Mouse (Mus musculus): ENCODE measurements around the gene Aldh9a1.
"Not testable (repeated sequence)": the region's sequence is repeated elsewhere in the genome, so short reads cannot be mapped to it uniquely, and the experiment has no call there.

Aldh9a1 gene

GRCm38 (mm10) chr1:167349815-167350596, at the start of gene Aldh9a1:
TSS of gene Aldh9a1 (plus strand) at chr1:167349991.
- peak; percentile 79 to 85 for DNase-seq (ENCODE audit: low spot score in 2 of 2)

- DNase-seq (ENCODE audit: low spot score in 2 of 2), result no peak
These were observed 49.7 kb upstream of the Aldh9a1 start for GRCm38 (mm10) chr1:167300122-167300521.

GRCm38 (mm10) chr1:167305501-167306137, 44.2 kb upstream of the Aldh9a1 start:
- DNase-seq (ENCODE audit: low spot score in 2 of 2), result no peak

GRCm38 (mm10) chr1:167306451-167307240, 43.1 kb upstream of the Aldh9a1 start:
- peak; percentile 41 to 52 for DNase-seq (ENCODE audit: low spot score in 2 of 2)

GRCm38 (mm10) chr1:167307674-167308073, 42.1 kb upstream of the Aldh9a1 start:
- DNase-seq (ENCODE audit: low spot score in 2 of 2), result no peak

GRCm38 (mm10) chr1:167308261-167309054, 41.3 kb upstream of the Aldh9a1 start, which contains the start of gene Tmco1:
TSS of gene Tmco1 (plus strand) at chr1:167308378.
- peak; percentile 97 to 99 for DNase-seq (ENCODE audit: low spot score in 2 of 2)

- no peak for DNase-seq (ENCODE audit: low spot score in 2 of 2)
These were observed 37.4 kb upstream of the Aldh9a1 start for GRCm38 (mm10) chr1:167312367-167312766.

- DNase-seq (ENCODE audit: low spot score in 2 of 2), result no peak
These were observed 36.6 kb upstream of the Aldh9a1 start for GRCm38 (mm10) chr1:167313220-167313619.

- no peak for DNase-seq (ENCODE audit: low spot score in 2 of 2)
These were observed 28.1 kb upstream of the Aldh9a1 start for GRCm38 (mm10) chr1:167321691-167322090.

- no peak for DNase-seq (ENCODE audit: low spot score in 2 of 2)
These were observed 21.0 kb upstream of the Aldh9a1 start for GRCm38 (mm10) chr1:167328776-167329175.

- no peak for DNase-seq (ENCODE audit: low spot score in 2 of 2)
These were observed 18.7 kb upstream of the Aldh9a1 start for GRCm38 (mm10) chr1:167331106-167331505.

- DNase-seq (ENCODE audit: low spot score in 2 of 2), result no peak
These were observed 13.4 kb upstream of the Aldh9a1 start for GRCm38 (mm10) chr1:167336398-167336797.

GRCm38 (mm10) chr1:167337463-167338095, 12.2 kb upstream of the Aldh9a1 start:
- DNase-seq (ENCODE audit: low spot score in 2 of 2), result peak; percentile 96

GRCm38 (mm10) chr1:167339177-167339781, 10.5 kb upstream of the Aldh9a1 start:
- DNase-seq (ENCODE audit: low spot score in 2 of 2), result no peak

- no peak for DNase-seq (ENCODE audit: low spot score in 2 of 2)
These were observed 9.5 kb upstream of the Aldh9a1 start for GRCm38 (mm10) chr1:167340111-167340787.

GRCm38 (mm10) chr1:167340910-167341528, 8.8 kb upstream of the Aldh9a1 start:
- no peak for DNase-seq (ENCODE audit: low spot score in 2 of 2)

- DNase-seq (ENCODE audit: low spot score in 2 of 2), result no peak
These were observed 7.0 kb upstream of the Aldh9a1 start for GRCm38 (mm10) chr1:167342831-167343230.

GRCm38 (mm10) chr1:167345994-167346520, 3.7 kb upstream of the Aldh9a1 start:
- DNase-seq (ENCODE audit: low spot score in 2 of 2), result not testable (repeated sequence)

GRCm38 (mm10) chr1:167349206-167349605, 585 bp upstream of the Aldh9a1 start:
- DNase-seq (ENCODE audit: low spot score in 2 of 2), result not testable (repeated sequence)
